Mouse (Mus musculus) c-Kit-positive CD71-negative TER-119-negative erythroid progenitor cells, embryonic 14.5 days (primary cell): Measurements from ENCODE around the gene Cacng1.

Experiments
- DNase-seq: peaks from one replicate; pipeline ENCODE4 v3.0.0-alpha.2; 2013; ENCODE audit warnings: low read depth

Gene Cacng1

DNA sequence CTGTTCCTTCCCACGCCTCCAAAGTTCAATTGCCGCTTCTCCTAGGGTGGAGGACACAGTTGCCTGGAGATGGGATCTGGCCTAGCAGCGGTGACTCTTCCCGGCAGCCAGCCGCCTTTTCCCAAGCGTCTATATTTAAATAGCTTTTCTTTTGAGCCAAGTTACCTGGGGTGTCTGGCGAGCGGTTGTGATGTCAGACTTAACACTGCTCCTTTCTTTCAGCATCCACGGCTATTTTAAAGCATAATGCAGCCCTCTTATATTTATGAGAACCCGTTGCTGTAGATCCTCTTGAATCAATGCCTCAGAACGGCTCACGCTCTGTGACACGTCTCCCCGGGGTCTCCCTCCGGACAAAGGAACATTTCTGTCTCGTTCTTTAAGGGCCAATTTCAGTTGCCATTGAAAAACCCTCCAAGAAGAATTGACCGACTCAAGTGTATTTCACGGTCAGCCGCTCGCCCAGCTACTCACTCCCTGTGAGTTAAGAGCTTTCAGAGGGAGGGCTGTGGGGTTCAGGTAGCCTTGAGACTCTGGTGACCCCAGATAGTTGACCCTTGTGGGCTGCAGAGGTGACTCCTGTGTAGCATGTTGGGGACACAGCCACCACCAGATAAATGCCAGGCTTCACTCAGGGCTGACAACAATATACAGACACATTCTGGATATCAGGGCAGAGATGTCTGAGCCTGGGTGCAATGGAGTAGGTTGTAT, 8.3 kb downstream of the Cacng1 start:
- DNase-seq = no peak

DNA sequence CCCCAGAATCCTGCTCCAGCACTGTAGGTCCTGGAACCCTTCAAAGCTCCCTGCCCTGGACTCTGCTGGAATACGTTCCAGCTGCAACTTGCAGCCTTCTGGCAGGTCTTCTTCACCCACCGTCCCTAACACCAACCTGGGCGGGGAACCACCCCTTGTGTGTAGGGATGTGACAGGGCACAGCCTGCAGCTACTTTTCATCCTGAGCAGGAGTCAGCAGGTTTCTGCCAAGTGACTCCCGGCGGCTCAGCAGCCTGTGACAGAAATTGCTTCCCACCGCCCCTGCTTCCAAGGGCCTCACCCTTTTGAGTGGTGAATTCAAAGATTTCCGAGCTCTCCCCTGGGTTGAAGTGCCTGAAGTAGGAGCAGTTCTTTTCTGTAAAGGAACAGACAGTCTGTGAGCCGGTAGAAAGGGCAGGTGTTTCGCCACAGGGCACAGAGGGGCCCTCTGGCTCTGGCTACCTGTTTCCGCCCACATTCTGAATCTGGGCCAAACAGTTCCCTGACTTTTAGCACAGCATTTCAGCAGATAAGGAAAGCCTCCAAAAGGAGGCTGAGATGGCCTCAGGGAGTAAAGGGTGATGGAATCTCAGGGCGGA, 10.7 kb downstream of the Cacng1 start:
- no peak for DNase-seq

DNA sequence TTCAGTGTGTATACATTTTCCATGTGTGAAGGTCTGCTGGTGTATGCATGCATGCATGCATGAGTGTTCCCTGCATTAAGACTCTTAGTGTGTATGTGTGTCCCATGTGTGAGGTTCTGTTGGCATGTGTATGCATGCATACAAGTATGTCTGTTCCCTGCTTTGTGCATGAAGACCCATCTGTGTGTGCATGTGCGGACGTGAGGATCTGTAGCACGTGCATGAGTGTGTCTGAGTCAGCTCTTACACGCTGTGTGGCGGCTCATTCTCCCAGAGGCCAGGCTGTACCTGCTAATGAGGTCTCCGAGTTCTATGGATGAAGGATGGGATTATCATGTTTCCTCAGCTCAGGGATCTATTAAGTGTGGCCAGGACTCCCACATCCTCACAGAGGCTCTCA, 11.3 kb downstream of the Cacng1 start:
- DNase-seq = no peak

DNA sequence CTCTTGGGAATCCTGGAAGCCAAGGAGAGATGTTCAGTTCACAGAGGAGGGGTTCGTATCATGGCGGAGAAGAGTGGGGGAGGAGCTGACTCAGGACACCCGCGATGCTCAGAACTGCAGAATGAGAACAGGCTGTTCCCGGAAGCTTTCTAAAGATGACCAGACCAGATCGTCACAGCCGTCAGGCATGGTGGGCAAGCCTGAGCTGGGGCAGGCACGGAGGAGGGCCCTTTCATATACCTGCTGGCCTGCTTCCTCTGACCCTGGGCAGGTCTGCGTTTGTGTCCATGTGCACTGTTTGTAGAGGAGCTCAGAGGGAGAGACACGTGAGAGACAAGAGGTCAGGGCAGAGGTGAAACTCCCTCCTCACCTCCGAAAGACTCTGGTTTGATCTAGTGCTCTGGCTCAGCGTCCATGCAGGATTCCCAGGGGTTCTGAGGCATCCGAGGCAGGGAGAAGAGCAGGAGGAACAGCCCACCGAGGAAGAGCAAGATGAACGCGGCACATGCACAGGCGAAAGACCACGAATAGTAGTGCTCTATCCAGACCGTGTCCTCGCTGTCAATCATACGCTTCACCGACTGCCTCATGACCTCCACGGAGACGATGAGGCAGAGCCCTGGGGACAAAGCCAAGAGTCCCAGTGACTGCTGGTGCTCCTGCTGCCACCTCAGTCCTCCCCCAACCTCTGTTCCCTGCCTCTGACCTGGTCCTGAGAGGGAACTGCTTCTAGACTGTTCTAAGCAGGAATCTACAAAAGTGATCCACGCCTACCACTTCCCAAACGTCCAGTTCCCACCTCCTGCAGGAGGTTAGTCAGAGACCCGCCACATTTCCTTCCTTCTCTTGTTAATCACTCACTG, 12.8 kb downstream of the Cacng1 start:
- DNase-seq = no peak

DNA sequence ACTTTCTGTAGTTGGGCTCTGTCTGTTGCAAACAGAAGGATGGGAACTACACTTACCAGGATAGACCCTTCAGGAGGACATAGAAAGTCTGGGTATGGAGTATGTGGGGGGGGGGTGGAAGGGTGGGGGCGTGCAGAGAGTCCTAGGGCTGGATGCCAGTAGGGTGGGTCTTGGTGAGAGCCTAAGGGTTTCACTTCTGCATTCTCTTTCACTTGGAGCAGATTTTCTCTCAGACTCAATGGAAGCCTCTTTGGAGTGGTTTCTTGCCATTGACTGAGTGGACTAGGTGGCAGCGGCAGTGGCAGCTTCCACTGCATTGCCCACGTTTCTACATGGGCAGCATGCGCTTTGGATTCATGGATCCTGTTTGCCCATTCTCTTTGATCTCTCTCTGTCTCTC, 16.4 kb downstream of the Cacng1 start:
- no peak for DNase-seq

DNA sequence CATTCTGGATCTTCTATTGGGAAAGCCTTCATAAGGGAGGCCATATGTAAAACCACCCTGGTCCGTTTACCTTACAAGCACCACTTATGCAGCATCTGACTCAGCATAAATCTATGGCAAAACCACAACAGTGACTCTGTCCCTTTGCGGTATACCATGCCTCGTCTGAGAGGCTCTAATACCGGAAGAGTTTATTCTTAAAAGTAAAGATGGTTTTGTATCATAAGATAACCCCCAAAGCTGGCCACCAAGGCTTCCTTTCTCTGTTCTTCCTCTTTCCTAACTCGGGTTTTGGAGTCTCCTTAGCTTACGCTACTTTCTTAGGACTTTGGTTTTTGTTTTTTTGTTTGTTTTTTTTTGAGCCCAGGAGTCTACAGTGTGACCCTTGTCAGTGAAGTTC, 23.0 kb downstream of the Cacng1 start:
- peak; percentile 39 for DNase-seq

DNA sequence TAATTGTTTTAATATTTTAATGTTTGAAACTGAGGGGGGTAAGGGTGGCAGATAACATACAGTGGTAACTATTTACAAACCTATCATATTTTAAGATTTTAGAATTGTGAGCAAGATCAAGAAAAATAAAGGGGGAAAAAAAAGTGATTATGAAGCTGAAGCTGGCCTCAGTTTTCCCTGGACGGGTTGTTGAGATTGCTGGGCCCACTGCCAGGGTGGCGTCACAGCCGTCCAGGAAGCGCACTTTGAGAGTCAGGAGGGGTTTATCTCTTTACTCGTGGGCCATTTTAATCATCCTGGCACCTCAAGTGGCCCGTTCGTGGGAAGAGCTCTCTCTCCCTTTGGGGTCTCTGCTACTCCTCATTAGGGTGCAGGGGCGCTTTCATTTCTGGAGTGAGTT, 24.8 kb downstream of the Cacng1 start:
- no peak for DNase-seq

DNA sequence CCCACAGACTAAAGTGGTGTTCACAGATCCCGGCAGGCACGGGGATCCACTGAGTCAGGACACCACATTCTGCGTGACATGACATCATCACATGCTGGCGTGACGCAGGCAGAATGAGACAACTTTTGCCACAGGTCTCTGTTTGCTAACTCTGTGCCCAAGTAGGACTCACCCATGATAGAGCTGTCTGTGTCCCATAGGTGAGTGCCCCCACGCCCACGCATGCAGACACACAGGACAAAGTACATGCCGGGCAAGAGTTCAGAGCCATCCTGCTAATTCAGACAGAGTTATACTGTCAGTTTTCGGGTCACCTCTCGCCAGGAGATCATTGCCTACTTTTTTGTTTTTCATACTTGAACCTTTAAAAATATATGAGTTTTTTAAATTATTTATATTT, 27.8 kb downstream of the Cacng1 start:
- DNase-seq = no peak

DNA sequence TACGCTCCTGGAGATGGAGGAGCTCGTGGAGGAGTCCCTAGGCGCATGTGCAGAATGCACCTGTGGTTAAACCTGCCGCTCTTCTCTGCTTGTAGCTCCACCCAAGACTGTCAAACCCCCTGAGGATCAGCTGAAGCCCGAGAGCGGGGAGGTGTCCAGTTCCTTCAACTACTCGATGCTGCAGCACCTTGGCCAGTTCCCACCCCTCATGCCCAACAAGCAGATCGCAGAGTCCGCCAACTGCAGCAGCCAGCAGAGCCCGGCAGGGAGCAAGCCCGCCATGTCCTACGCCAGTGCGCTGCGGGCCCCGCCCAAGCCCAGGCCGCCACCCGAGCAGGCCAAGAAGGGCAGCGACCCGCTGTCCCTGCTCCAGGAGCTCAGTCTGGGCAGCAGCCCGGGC, 30.0 kb downstream of the Cacng1 start:
- no peak for DNase-seq

DNA sequence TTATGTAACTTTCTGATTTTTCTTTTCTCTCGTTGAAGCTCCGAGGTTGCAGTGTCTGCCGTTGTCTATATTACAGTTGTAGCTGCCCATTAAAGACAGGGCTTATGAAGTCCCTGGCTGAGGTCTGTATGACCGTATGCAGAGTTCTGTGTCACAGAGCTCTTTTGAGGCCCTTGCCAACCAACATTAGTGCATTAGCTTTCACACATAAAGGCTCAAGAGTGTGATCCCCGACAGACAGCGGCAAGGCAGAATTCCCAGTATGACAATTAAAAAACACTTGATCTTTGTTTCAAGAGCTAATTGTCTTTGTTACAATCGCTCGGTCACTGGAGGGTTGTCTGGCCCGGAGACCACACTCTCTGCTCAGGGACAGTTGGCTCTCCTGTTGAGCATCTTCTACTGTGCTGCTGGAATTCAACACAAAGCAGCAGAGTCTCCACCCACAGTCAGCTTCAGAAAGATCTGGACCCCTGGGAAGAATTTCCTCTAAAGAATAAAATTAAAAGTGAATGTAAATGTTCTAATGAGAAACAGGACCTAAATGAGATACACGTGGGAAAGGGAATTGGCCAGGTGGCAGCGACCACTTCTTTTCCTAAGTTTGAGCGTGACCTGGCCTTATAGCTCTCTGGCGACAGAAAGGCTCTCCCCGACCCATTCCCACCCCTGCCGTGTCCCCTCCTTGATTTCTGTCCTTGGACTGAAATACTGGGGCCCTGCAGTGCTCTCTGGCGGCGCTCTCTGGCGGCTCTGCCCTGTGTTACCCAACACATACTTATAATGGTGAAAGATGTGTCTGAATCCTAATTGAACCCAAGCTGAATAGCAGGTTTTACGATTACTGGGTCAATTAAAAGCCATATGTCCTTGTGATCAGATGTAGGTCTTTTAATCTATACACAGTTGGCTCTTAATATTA, 32.5 kb downstream of the Cacng1 start:
- DNase-seq = no peak

DNA sequence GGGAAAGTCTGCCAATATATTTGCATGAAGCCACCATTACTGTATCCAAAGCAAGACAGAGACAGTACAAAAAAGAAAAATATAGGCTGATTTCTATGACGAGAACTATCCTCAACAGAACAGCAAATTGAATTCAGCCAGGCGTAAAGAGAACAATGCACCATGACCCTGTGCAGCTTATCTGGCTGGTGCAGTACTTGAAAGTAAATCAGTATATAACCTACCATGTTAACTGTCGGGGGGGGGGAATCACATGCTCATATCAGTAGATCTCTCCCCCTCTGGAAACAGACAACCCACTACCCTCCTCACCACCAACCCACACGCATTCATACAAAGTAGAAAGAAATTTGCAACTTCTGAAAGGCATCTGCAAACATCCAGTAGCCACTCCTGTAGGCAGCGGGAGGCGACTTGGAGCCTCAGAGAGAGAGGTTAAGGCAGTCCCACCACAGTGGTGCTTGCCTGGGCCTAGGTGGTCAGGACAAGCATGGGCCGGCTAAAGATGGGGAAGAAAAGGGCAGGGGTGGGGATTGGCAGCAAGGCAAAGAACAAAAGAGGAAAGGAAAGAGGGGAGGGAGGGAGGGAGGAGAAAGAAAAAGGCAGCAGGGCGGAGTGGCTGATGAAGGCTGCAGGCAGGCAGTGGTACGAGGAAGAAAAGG, 33.5 kb downstream of the Cacng1 start:
- no peak for DNase-seq

DNA sequence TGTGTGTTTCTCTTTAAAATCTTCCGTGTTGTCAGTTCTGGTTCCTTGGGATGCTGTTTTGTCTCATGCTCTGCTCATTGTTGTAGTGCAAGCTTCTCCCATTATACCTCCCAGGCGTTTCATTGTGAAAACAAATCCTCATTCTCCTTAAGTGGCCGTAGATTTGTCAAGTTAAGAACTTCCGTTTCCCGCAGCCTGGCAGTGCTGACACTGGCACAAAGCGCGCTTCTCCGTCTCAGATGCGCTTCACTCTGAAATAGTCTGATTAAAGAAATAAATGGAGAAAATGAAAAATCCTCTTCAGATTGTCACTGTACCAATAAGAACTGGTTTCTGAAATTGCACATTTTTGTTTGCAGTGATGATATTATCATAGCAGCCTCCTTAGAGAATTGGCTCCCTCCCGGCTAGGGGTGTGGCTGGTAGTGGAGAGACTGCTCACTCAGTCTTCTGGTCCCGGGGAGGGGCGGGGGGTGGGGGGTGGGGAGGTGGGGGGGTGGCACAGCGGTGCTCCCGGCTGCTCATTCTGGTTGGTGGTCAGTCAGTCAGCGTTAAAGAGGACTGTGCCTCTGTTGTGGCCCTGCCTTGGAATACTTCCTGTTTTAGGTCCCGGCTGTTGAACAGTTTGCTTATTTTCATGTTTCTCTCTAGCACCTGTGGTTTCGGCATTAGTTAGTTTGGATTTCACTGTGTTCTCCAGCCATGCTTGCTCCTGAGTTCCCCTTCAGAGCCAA, 39.9 kb downstream of the Cacng1 start:
- DNase-seq = no peak

DNA sequence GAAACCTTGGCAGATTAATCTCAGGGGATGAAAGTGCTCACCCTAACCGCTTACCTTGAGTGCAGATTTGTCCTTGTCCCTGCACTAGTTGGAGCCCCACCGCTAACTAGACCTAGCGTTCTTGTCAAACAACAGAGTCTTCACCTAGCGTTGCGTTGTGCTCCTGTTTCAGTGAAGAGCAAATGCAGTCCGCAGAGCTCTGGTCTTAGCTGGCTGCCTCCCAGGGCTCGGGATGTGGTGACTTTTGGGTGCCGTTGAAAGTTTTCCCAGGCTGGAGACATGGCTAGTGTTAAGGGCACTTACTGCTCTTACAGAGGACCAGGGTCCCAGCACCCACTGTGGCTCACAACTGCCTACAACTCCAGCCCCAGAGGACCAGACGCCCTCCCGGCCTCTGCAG, 41.1 kb downstream of the Cacng1 start:
- DNase-seq = no peak

DNA sequence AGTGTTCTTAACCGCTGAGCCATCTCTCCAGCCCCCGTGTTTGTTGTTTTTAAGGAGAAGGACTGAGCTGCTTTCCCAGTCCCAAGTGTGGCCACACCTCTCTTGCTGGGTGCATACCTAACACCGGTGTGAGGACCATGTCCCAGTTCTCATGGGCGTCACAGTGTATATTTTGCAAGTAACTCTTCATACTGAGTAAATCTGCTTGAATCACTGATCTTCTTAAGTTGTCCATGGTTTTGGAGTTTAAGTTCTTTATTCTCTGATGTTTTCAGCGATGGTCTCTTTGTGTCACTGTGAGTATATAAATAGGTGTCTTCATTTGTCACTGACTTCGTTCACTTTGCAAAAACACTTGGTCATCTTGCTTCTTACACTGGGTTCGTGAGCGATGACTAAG, 41.7 kb downstream of the Cacng1 start:
- no peak for DNase-seq

DNA sequence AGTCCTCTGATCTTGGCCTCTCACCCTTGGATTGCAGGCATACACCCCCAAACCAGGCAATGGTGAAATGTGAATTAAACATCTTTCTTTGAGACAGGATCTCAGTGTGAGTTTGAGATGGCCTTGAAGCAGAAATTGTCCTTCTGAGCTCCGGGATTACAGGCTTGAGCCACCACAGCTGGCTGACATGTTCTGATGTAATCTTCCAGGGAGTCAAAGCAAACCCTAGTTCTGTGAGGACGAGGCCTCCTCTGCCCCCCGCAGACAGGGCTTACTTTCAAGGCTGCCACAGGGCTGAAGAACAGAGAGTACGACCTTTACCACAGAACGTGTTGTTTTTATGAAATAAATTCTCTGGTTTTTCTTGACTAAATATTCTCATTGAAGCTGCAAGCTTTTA, 42.3 kb downstream of the Cacng1 start:
- no peak for DNase-seq

DNA sequence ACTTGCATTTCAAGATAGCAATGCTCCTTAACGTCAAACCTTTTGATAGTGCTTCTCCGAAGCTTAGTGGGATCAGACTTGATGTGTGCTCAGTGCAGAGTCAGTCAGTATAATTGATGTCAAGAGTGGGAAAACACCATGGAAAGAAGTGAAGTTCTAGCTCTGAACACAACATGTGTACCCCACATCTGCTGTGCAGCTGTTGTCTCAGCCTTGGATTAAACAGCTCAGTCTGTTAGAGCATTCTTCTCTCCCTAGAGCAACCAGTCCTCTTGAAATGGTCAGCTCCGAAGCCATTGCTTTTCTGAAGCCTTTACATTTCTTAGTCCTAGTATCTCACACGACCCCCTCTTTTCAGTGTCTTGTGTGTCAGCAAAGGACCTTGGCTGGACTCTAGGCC, 47.3 kb downstream of the Cacng1 start:
- no peak for DNase-seq

DNA sequence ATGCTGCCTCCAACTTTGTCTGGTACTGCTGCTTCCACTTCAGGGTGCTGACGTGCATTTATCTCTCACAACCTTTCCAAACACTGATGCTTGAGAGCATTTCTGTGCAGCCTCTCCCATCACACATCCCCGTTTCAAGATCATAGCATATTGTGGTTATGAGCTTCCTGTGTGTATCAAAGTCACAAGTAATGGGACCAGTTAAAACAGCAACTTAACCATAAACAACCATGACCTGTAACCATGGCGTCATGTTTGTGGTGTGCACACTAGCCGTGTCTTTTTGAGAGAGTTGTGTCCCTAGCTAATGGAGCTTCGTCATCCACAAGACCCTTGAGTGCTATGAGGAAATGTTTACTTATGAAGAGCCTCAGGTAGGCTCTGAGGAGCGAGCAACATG, 48.1 kb downstream of the Cacng1 start:
- DNase-seq = no peak

DNA sequence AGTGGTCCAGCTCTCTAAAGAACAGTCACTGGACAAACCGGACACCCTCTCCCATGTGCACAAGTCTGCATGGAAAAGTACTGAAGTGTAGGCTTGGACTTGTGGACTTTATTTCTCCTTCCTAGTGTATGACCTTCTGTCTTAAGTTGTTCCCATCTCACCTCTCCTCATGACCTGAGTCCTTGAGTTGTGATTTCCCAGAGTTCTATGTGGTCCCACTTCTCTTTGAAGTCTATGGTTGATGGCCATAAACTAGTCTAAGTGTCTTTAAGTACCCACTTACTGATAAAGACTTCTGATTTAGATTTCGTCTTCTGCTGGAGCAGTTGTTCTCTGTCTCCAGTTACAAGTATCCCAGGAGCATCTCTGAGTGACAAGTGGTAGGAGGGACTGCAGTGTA, 48.8 kb downstream of the Cacng1 start:
- DNase-seq = no peak

DNA sequence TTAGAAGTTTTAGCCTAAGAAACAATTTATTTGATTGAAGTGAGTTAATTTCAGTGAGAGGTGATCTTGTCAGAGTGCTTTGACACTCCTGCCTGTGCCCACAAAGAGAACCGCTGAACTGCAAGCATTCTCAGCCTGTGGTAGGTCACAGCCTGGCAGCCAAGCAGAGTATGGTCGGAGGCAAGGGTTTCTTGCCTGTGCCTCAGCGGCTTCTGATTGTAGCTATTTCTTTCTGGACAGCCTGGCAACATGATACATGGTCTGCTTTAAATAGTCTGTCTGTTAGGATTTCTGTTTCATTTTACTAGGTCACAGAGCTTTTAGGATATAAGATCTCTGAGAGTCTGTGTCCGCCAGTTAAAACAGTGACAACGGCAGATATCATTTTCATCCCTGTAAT, 53.7 kb downstream of the Cacng1 start:
- no peak for DNase-seq

DNA sequence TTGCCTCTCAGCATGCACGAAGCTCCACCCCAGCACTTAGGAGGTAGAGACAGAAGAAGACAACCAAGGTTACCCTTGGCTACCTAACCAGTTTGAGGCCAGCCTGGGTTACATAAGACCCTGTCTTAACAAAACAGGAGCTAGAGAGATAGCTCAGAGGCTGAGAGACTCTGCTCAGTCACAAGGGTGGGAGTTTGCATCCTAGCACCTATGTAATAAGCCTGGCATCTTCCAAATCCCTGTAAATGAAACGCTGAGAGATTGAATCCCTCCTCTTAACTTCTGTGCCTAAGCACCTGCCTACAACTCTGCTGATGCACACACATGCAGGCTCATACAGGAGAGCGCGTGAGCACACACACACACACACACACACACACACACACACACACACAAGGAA, 55.9 kb downstream of the Cacng1 start:
- DNase-seq = no peak

DNA sequence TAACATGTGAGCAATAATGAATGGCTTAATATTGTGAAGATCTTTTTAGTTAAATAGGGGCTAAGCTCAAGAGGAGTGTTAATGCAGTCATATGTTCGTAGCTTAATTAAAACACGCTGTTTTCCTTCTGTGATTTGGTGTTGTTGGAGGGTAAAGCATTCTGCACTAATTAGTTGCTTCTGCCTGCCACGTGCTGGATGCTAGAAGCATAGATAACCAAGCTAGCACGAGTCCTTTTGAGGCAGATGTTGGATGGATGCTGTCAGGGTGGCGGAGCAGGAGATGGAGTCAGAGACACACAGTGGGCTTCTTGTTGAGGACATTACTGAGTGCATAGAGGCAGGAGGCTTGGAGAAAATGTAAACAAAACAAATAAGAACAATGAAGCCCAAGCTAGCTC, 59.2 kb downstream of the Cacng1 start:
- no peak for DNase-seq
